Mouse (Mus musculus) E14TG2a.4 (cell line): Measurements from ENCODE around the gene Rps17.

Experiments
- H3K27me3 ChIP-seq: 2 replicates; pipeline ENCODE4 v1.6.1; 2014; ENCODE audit warnings: low read length, control low read depth; ENCODE audit not compliant: insufficient read depth
- H3K36me3 ChIP-seq: 2 replicates; pipeline ENCODE4 v1.6.1; 2014; ENCODE audit warnings: low read length, control low read depth; ENCODE audit not compliant: insufficient read depth
- H3K4me1 ChIP-seq: replicated peaks from 2 replicates; pipeline ENCODE4 v1.6.1; 2014; ENCODE audit warnings: low read depth, low read length, control low read depth
- H3K4me3 ChIP-seq: replicated peaks from 2 replicates; pipeline ENCODE4 v1.5.1; 2014; ENCODE audit warnings: mild to moderate bottlenecking, low read length
- H3K9me3 ChIP-seq: 2 replicates; pipeline ENCODE4 v1.6.1; 2014; ENCODE audit warnings: low read length, control low read depth
- CTCF ChIP-seq: conservative IDR thresholded peaks from 2 replicates; pipeline ENCODE4 v1.5.1; 2014; ENCODE audit warnings: low read length
- NANOG ChIP-seq: IDR thresholded peaks from 2 replicates; pipeline ENCODE4 v1.6.1; 2014; ENCODE audit warnings: borderline replicate concordance, low read length, mixed read lengths
- POU5F1 ChIP-seq: IDR thresholded peaks from 2 replicates; pipeline ENCODE4 v1.6.1; 2014; ENCODE audit warnings: low read length, borderline replicate concordance

Gene Rps17

DNA sequence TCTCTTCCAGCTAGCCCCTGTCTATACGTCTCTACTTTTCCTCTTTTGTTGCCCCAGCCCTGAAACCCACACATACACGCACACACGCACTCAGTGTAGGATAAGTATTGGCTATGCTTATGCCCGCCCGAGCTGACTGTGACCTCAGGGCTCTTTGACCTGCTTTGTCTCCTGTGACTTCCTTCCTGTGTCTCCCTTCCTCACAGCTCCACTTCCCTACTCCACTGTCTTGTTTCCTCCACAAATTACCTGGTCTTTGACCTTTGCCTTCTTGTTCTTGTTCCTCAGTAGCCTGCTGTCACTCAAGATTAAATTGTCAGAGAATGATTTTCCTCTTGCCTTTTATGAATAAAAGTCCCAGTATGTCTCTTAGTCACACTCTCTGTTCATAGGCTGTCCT, 41.0 kb downstream of the Rps17 start:
- TF ChIP-seq POU5F1: no peak
- no peak for TF ChIP-seq NANOG
- Histone ChIP-seq H3K4me1 (peaks cover 16% of the 10 kb centered on the region), H3K9me3 (no peaks in the 10 kb centered on the region), H3K36me3 (no peaks in the 10 kb centered on the region), H3K27me3 (no peaks in the 10 kb centered on the region), H3K4me3 (no peak overlapping the region)

DNA sequence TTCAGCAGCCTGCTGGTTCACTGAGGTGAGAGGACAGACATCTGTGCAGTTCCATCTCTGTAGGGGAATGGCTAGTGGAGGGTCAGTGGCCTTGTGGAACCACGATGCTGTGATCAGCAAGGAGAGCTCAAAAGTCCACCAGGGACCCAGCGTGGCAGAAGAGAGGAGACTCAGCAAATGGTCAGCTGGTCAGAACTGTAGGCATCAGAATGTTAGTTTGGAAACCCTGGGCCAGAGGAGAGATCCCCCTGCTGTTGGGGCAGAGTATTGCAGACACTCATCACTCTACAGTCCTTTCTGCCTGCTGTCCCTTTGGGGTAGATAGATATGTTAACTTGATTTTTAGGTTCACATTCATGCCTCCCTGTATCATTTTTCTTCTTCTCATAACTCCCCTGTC, 41.4 kb downstream of the Rps17 start:
- Histone ChIP-seq H3K9me3 (no peaks in the 10 kb centered on the region), H3K36me3 (no peaks in the 10 kb centered on the region), H3K27me3 (no peaks in the 10 kb centered on the region), H3K4me3 (no peak overlapping the region), H3K4me1 (peaks cover 16% of the 10 kb centered on the region)
- TF ChIP-seq NANOG (no peak), CTCF (peak; percentile 53)

DNA sequence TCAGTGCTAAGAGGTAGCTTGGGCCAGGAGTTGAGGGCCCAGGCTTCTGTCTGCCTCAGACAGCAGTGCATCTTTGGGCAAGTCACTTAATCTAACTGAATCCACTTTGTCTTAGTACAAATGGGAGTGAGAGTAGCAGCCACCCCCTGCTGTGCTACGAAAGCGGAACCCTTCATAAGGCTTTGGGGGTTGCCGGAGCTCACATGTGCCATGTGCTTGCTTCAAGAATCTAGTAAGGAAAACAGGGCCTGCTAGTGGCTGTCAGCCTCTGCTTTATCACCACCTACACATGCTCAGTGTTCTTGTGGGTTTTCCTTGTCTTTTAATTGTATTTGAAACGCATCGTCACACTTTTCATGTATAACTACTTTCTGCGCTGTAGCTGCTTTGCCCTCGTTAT, 43.7 kb downstream of the Rps17 start:
- Histone ChIP-seq H3K9me3 (no peaks in the 10 kb centered on the region), H3K36me3 (no peaks in the 10 kb centered on the region), H3K4me1 (peaks cover 20% of the 10 kb centered on the region), H3K27me3 (no peaks in the 10 kb centered on the region), H3K4me3 (no peak overlapping the region)
- TF ChIP-seq POU5F1 (no peak), NANOG (no peak), CTCF (no peak)

DNA sequence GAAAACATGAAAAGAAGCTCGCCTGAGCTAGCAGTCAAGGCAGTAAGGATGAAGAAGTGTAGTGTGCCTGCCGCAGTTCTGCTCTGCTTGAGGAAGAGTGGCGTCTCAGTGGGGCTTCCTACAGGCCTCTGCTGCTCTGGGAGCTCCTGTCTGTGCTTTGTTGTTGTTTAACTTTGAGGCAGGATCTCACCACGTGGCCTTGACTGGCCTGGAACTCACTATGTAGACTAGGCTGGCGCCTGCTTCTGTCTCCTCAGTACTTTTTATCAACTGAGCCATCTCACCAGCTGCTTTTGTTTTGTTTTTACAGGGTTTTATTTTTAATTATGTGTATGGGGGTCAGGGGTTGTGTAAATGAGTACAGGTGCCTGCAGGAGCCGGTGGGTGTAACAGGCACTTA, 46.8 kb downstream of the Rps17 start:
- Histone ChIP-seq H3K4me1 (peaks cover 20% of the 10 kb centered on the region), H3K9me3 (no peaks in the 10 kb centered on the region), H3K36me3 (no peaks in the 10 kb centered on the region), H3K4me3 (no peak overlapping the region), H3K27me3 (no peaks in the 10 kb centered on the region)
- TF ChIP-seq POU5F1 (no peak), CTCF (no peak), NANOG (no peak)

DNA sequence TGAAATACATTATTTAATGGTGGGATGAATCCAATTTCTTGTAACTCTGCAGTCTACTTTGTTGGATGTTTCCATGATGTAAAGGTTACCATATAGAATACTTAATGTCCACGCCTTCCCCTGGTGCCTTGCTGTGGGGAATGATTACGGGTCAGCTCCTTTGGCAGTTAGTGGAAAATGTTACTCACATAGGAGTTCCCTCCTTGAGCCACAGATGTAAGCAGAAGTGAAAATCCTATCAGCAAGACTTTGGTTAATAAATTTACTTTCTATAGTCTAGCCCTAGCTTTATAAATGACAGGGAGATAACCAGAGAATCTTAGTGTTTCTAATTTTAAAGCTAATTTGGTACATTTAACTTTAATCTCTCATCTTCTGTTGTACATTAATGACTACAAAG, 49.9 kb downstream of the Rps17 start:
- Histone ChIP-seq H3K4me3 (no peak overlapping the region), H3K4me1 (peaks cover 5% of the 10 kb centered on the region; the same call in 1 of the 2 replicates), H3K9me3 (no peaks in the 10 kb centered on the region), H3K36me3 (no peaks in the 10 kb centered on the region), H3K27me3 (no peaks in the 10 kb centered on the region)
- no peak for TF ChIP-seq CTCF
